In genomic region chr1:189228222-189229084, GRCm38 (mm10) we compare ENCODE assay signal across 9 mouse cellular contexts.
A peak's percentile ranks its signal among the peaks of the same experiment; 100 is the strongest.
DNase-seq lines count a peak whose midpoint lies in the region.
"Had no signal": no experiment of that assay in that cellular context is flagged by ENCODE, and none has a peak within 500 bp of the region (broad histone marks: within the 10 kb centered on the region; RNA-seq: fewer than 3 reads in every experiment).

No protein-coding gene starts in this region.

- intact Hi-C loops in heart, postnatal 36 days (cut with DNase I), result loop anchor here (5.0 kb wide), 1 partner anchor 201 kb away; no protein-coding TSS in a partner anchor

- H3K27ac ChIP-seq in heart, embryonic 10.5 days, result 0 out of 2 replicates have a peak overlapping the region, but pooled peaks have one; percentile 16

- H3K36me3 ChIP-seq in heart, embryonic 10.5 days, result no peaks in the 10 kb centered on the region
- H3K36me3 ChIP-seq: G1E had no signal

- H3K4me1 ChIP-seq in heart, embryonic 10.5 days, result peaks cover 11% of the 10 kb centered on the region

- H3K27me3 ChIP-seq in heart, embryonic 10.5 days (ENCODE audit: insufficient read depth, poor library complexity, severe bottlenecking), result no peaks in the 10 kb centered on the region

- no peak overlapping the region for H3K4me3 ChIP-seq in heart, embryonic 10.5 days

- WGBS in heart, embryonic 10.5 days, result 56% methylated on average over 19 of the region's 19 CpGs

- no peak for DNase-seq in heart, embryonic 10.5 days (ENCODE audit: low spot score)
- no peak for DNase-seq in heart, postnatal 36 days
- DNase-seq in frontal cortex, postnatal 25 days (ENCODE audit: low spot score in 2 of 2), result peak; percentile 39 to 41
- DNase-seq in layer of hippocampus, adult 9-11 months, result peak; percentile 39
- DNase-seq in right cerebral cortex, adult 18-20 months, result peak; percentile 88
- no peak for DNase-seq in kidney, postnatal 14 days
- DNase-seq in yolk sac, embryonic 10.5 days (ENCODE audit: low spot score), result no peak
- DNase-seq in c-Kit-positive CD71-positive TER-119-positive erythroid progenitor cells, embryonic 14.5 days (ENCODE audit: low spot score), result no peak

- no peaks in the 10 kb centered on the region for H3K9me3 ChIP-seq in heart, embryonic 10.5 days

Comparison
In these comparisons a context has a peak if more than half of its experiments do, and no peak if none do; other contexts are left out.
1. DNase-seq: peak in frontal cortex, postnatal 25 days (2 of 2), layer of hippocampus, adult 9-11 months (single experiment) and right cerebral cortex, adult 18-20 months (single experiment); none in heart, embryonic 10.5 days (single experiment), heart, postnatal 36 days (0 of 2), kidney, postnatal 14 days (single experiment), yolk sac, embryonic 10.5 days (single experiment) and c-Kit-positive CD71-positive TER-119-positive erythroid progenitor cells, embryonic 14.5 days (single experiment).